Mouse (Mus musculus) hindbrain, embryonic 11.5 days (tissue): ENCODE data around the gene Ralb. TPM values are rescaled to one million over a fixed set of nuclear protein-coding genes. Genes with fewer than 3 reads are reported as not detected.

Experiments used
- ATAC-seq: fragments of 200-750 bp; cut with Nextera tagmentation; 2 replicates; pipeline ENCODE4 v1.8.0; 2017; ENCODE audit warnings: mild to moderate bottlenecking, moderate TSS enrichment, moderate library complexity; ENCODE audit not compliant: low FRiP score
- DNase-seq: peaks from one replicate; pipeline ENCODE4 v3.0.0-alpha.2; 2015; ENCODE audit warnings: low spot score
- H3K27ac ChIP-seq: fragments of 300-500 bp; sonication (generic); 2 replicates; pipeline ENCODE4 v1.5.1; 2014; ENCODE audit warnings: mild to moderate bottlenecking, low read depth, low read length
- H3K27me3 ChIP-seq: fragments of 300-500 bp; sonication (generic); 2 replicates; pipeline ENCODE4 v1.6.1; 2014; ENCODE audit warnings: mild to moderate bottlenecking, low read length, moderate library complexity, mixed read lengths; ENCODE audit not compliant: control insufficient read depth, insufficient read depth
- H3K36me3 ChIP-seq: fragments of 300-500 bp; sonication (generic); 2 replicates; pipeline ENCODE4 v1.6.1; 2014; ENCODE audit warnings: mild to moderate bottlenecking, low read length, moderate library complexity, mixed read lengths; ENCODE audit not compliant: control insufficient read depth, insufficient read depth
- H3K4me1 ChIP-seq: fragments of 300-500 bp; sonication (generic); replicated peaks from 2 replicates; pipeline ENCODE4 v1.6.1; 2014; ENCODE audit warnings: low read length, mixed read lengths; ENCODE audit not compliant: control insufficient read depth, insufficient read depth
- H3K4me2 ChIP-seq: fragments of 300-500 bp; sonication (generic); replicated peaks from 2 replicates; pipeline ENCODE4 v1.6.1; 2014; ENCODE audit warnings: mild to moderate bottlenecking, low read depth, low read length
- H3K4me3 ChIP-seq: fragments of 300-500 bp; sonication (generic); 2 replicates; pipeline ENCODE4 v1.5.1; 2014; ENCODE audit warnings: low read depth, low read length
- H3K9ac ChIP-seq: fragments of 300-500 bp; sonication (generic); 2 replicates; pipeline ENCODE4 v1.6.1; 2014; ENCODE audit warnings: low read depth, low read length
- H3K9me3 ChIP-seq: fragments of 300-500 bp; sonication (generic); 2 replicates; pipeline ENCODE4 v1.6.1; 2016; ENCODE audit warnings: low read length; ENCODE audit not compliant: control insufficient read depth
- WGBS: fragments of 180-500 bp; shearing (Covaris S2); extraction: QIAGEN DNeasy Blood & Tissue Kit; methylation state at CpG from one replicate; pipeline ENCODE4 v1.1.7; 2014; 5-methylcytosine and 5-hydroxymethylcytosine counted together
- polyA plus RNA-seq: library from polyadenylated mRNA; unstranded; fragments of >200 nt; fragmentation: Nextera tagmentation; extraction: Ambion mirVana; gene quantifications from 2 replicates; pipeline ENCODE4 v1.2.1, GENCODE M21; 2014

Gene Ralb
- polyA plus RNA-seq, 1 experiment from 2014 or later, result 70.5 TPM

GRCm38 (mm10) chr1:119544611-119545155, 40.1 kb upstream of the Ralb start:
- WGBS, result 94% methylated on average over 5 of the region's 5 CpGs
- Histone ChIP-seq H3K27ac (no peak overlapping the region), H3K36me3 (no peaks in the 10 kb centered on the region), H3K4me2 (no peak overlapping the region), H3K27me3 (no peaks in the 10 kb centered on the region), H3K9me3 (no peaks in the 10 kb centered on the region), H3K4me1 (no peaks in the 10 kb centered on the region), H3K9ac (no peak overlapping the region), H3K4me3 (no peak overlapping the region)
- no peak for DNase-seq
- no peak for ATAC-seq

GRCm38 (mm10) chr1:119543316-119543715, 38.7 kb upstream of the Ralb start:
- H3K36me3 ChIP-seq, result no peaks in the 10 kb centered on the region
- H3K27me3 ChIP-seq, result no peaks in the 10 kb centered on the region
- H3K4me3 ChIP-seq, result no peak overlapping the region
- 93% methylated on average over 6 of the region's 6 CpGs for WGBS
- no peaks in the 10 kb centered on the region for H3K9me3 ChIP-seq
- no peak for ATAC-seq
- no peaks in the 10 kb centered on the region for H3K4me1 ChIP-seq
- H3K4me2 ChIP-seq, result no peak overlapping the region
- DNase-seq, result no peak
- no peak overlapping the region for H3K27ac ChIP-seq
- no peak overlapping the region for H3K9ac ChIP-seq

- no peaks in the 10 kb centered on the region for H3K9me3 ChIP-seq
- WGBS, result 77% methylated on average over 2 of the region's 3 CpGs
Observed at GRCm38 (mm10) chr1:119541570-119541969, 37.0 kb upstream of the Ralb start.

GRCm38 (mm10) chr1:119540836-119541557, 36.4 kb upstream of the Ralb start:
- Histone ChIP-seq H3K4me3 (no peak overlapping the region), H3K4me2 (no peak overlapping the region), H3K27ac (no peak overlapping the region), H3K27me3 (no peaks in the 10 kb centered on the region), H3K9me3 (no peaks in the 10 kb centered on the region), H3K9ac (no peak overlapping the region), H3K36me3 (no peaks in the 10 kb centered on the region), H3K4me1 (no peaks in the 10 kb centered on the region)
- DNase-seq (no peak), ATAC-seq (no peak)
- WGBS, result 83% methylated on average over 9 of the region's 9 CpGs

More at GRCm38 (mm10) chr1:119541570-119541969, 37.0 kb upstream of the Ralb start:
- DNase-seq, result no peak
- Histone ChIP-seq H3K27me3 (no peaks in the 10 kb centered on the region), H3K36me3 (no peaks in the 10 kb centered on the region), H3K27ac (no peak overlapping the region), H3K4me3 (no peak overlapping the region), H3K4me1 (no peaks in the 10 kb centered on the region), H3K4me2 (no peak overlapping the region), H3K9ac (no peak overlapping the region)
- no peak for ATAC-seq

DNA sequence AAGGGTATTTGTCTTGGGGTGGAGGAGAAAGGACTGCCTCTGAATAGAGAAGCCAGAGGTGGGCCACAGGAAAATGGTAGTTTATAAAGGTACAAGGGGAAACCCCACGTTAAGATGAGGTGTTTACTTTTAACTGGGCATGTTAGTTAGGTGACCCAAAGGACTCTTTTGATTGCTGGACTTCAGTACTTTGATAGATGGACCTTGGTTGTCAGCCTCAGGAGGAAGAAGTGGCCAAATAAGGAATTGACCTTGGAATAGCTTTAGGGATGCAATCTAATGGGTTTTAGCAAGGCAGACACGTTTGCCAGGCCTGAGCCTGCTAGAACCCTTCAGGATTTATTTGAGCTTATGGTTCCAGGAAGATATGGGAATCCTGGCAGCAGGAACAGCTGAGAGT, 34.7 kb upstream of the Ralb start:
- H3K36me3 ChIP-seq, result no peaks in the 10 kb centered on the region
- ATAC-seq, result no peak
- H3K27ac ChIP-seq, result no peak overlapping the region
- no peaks in the 10 kb centered on the region for H3K9me3 ChIP-seq
- no peak for DNase-seq
- no peak overlapping the region for H3K4me3 ChIP-seq
- H3K27me3 ChIP-seq, result no peaks in the 10 kb centered on the region
- H3K4me2 ChIP-seq, result no peak overlapping the region
- 79% methylated on average over 2 of the region's 2 CpGs for WGBS
- H3K9ac ChIP-seq, result no peak overlapping the region
- no peaks in the 10 kb centered on the region for H3K4me1 ChIP-seq

- H3K9ac ChIP-seq, result no peak overlapping the region
- H3K4me3 ChIP-seq, result no peak overlapping the region
- ATAC-seq (no peak), DNase-seq (no peak)
- H3K4me2 ChIP-seq, result no peak overlapping the region
- H3K4me1 ChIP-seq, result no peaks in the 10 kb centered on the region
- no peaks in the 10 kb centered on the region for H3K36me3 ChIP-seq
- no peak overlapping the region for H3K27ac ChIP-seq
- H3K27me3 ChIP-seq, result no peaks in the 10 kb centered on the region
- WGBS, result 88% methylated on average over 6 of the region's 6 CpGs
- no peaks in the 10 kb centered on the region for H3K9me3 ChIP-seq
Observed at GRCm38 (mm10) chr1:119537651-119538050, 33.1 kb upstream of the Ralb start.

- no peak for ATAC-seq
Observed at GRCm38 (mm10) chr1:119536122-119536521, 31.5 kb upstream of the Ralb start.

DNA sequence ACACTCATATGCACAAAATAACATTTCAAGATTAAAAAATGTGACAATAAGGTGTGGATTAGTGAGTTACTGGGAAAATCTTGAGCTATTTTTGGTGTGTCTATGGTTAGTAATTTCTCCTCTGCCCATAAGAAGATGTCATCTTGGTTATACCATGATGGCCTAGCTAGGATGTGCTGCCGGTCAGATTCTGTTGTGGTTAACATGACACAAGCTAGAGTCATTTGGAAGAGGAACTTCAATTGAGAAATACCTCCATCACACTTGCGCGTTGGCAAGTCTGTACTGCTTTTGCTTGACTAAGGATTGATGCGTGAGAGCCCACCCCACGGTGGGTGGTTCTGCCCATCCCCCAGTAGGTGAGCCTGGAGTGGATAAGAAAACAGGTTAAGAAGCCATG, 29.7 kb upstream of the Ralb start:
- H3K4me3 ChIP-seq, result no peak overlapping the region
- no peak overlapping the region for H3K27ac ChIP-seq
- no peak for ATAC-seq
- H3K4me1 ChIP-seq, result no peaks in the 10 kb centered on the region
- DNase-seq, result no peak
- no peaks in the 10 kb centered on the region for H3K27me3 ChIP-seq
- no peaks in the 10 kb centered on the region for H3K36me3 ChIP-seq
- no peaks in the 10 kb centered on the region for H3K9me3 ChIP-seq
- no peak overlapping the region for H3K4me2 ChIP-seq
- H3K9ac ChIP-seq, result no peak overlapping the region
- WGBS, result 91% methylated on average over 5 of the region's 5 CpGs

More at GRCm38 (mm10) chr1:119536122-119536521, 31.5 kb upstream of the Ralb start:
- no peaks in the 10 kb centered on the region for H3K4me1 ChIP-seq
- WGBS, result 90% methylated on average over 2 of the region's 2 CpGs
- no peaks in the 10 kb centered on the region for H3K9me3 ChIP-seq
- no peaks in the 10 kb centered on the region for H3K36me3 ChIP-seq
- no peak for DNase-seq
- H3K4me2 ChIP-seq, result no peak overlapping the region
- no peak overlapping the region for H3K27ac ChIP-seq
- no peak overlapping the region for H3K4me3 ChIP-seq
- no peaks in the 10 kb centered on the region for H3K27me3 ChIP-seq
- no peak overlapping the region for H3K9ac ChIP-seq
